Mouse (Mus musculus): Measurements from ENCODE around the gene Gm20883.
"Not testable (repeated sequence)": the region's sequence is repeated elsewhere in the genome, so short reads cannot be mapped to it uniquely, and the experiment has no call there.

Gm20883 gene

DNA sequence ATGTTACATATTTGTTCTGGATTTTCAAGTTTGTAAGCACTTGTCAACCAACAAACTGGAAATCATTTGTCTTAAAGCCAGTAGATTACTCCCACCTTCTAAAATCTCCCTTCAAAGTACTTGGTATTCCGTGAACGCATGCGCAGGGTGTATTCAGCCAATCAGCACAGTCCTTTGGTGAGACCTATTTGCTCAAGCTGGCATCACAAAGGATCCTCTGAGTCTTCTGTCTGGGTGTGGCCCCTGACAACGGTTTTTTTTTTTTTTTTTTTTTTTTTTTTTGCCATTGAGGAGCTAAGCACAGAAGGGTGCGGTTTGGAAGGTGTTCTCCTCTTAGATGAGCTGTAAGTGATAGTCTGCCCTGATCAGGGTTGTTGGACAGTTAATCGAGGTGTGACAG, at the start of gene Gm20883:
TSS of gene Gm20883 (plus strand) at position 301 of the 400 bp plus-strand sequence.
- DNase-seq (ENCODE audit: low read depth, low spot score): not testable (repeated sequence)

Measured in CD4-positive helper T cell, adult 2 months (primary cell).